Mouse (Mus musculus) myocyte (in vitro differentiated cells): Measurements from ENCODE around the gene Hivep2. TPM values are rescaled to one million over a fixed set of nuclear protein-coding genes. Genes with fewer than 3 reads are reported as not detected.

Experiments
- H3K27me3 ChIP-seq: one replicate; pipeline ENCODE4 v1.6.1; 2011; ENCODE audit not compliant: control insufficient read depth, insufficient read depth, insufficient read length
- H3K36me3 ChIP-seq: one replicate; pipeline ENCODE4 v1.6.1; 2011; ENCODE audit not compliant: control insufficient read depth, insufficient read depth
- H3K4me2 ChIP-seq: one replicate; pipeline ENCODE4 v1.6.1; 2011; ENCODE audit warnings: low read depth, control low read depth
- H3K4me3 ChIP-seq: one replicate; pipeline ENCODE4 v1.5.1; 2011; ENCODE audit warnings: mild to moderate bottlenecking, control low read depth, moderate library complexity
- H3K79me2 ChIP-seq: one replicate; pipeline ENCODE4 v1.6.1; 2011; ENCODE audit not compliant: control insufficient read depth, insufficient read depth
- H3ac ChIP-seq: one replicate; pipeline ENCODE4 v1.6.1; 2011; ENCODE audit not compliant: control insufficient read depth, insufficient read length
- CEBPB ChIP-seq: IDR thresholded peaks from 2 replicates; pipeline ENCODE4 v1.6.1; 2011; ENCODE audit warnings: mild to moderate bottlenecking, moderate library complexity; ENCODE audit not compliant: poor library complexity, insufficient read depth, severe bottlenecking
- E2F4 ChIP-seq: IDR thresholded peaks from one replicate; pipeline ENCODE4 v1.6.1; 2011; ENCODE audit warnings: mild to moderate bottlenecking, control low read depth, moderate library complexity; ENCODE audit not compliant: insufficient read depth
- MAX ChIP-seq: IDR thresholded peaks from one replicate; pipeline ENCODE4 v1.6.1; 2011; ENCODE audit warnings: low read depth, mild to moderate bottlenecking, control low read depth
- MYOD1 ChIP-seq, 3 experiments: IDR thresholded peaks; one replicate each; pipeline ENCODE4 v1.6.1; 2011; ENCODE audit warnings: control low read depth in 2 of 3, low read depth in 2 of 3, mild to moderate bottlenecking in 2 of 3, moderate library complexity in 1 of 3; ENCODE audit not compliant: insufficient read length in 2 of 3, control insufficient read depth in 1 of 3
- MYOG ChIP-seq, 3 experiments: IDR thresholded peaks; one replicate each; pipeline ENCODE4 v1.6.1; 2011; ENCODE audit warnings: control low read depth in 2 of 3, low read depth in 2 of 3, mild to moderate bottlenecking in 2 of 3; ENCODE audit not compliant: insufficient read length in 2 of 3, control insufficient read depth in 1 of 3, insufficient read depth in 1 of 3
- POLR2A ChIP-seq: IDR thresholded peaks from one replicate; pipeline ENCODE4 v1.6.1; 2011; ENCODE audit warnings: low read depth, mild to moderate bottlenecking, control low read depth, moderate library complexity; ENCODE audit not compliant: insufficient read length
- POLR2AphosphoS2 ChIP-seq: IDR thresholded peaks from one replicate; pipeline ENCODE4 v1.6.1; 2011; ENCODE audit warnings: low read depth, control low read depth; ENCODE audit not compliant: insufficient read length
- REST ChIP-seq: IDR thresholded peaks from one replicate; pipeline ENCODE4 v1.6.1; 2011; ENCODE audit warnings: mild to moderate bottlenecking, control low read depth, moderate library complexity; ENCODE audit not compliant: insufficient read depth, insufficient read length
- SRF ChIP-seq: IDR thresholded peaks from one replicate; pipeline ENCODE4 v1.6.1; 2011; ENCODE audit warnings: low read depth; ENCODE audit not compliant: control insufficient read depth, insufficient read length
- TCF12 ChIP-seq: IDR thresholded peaks from one replicate; pipeline ENCODE4 v1.6.1; 2011; ENCODE audit warnings: mild to moderate bottlenecking, control low read depth; ENCODE audit not compliant: poor library complexity, insufficient read depth, severe bottlenecking
- TCF3 ChIP-seq: IDR thresholded peaks from one replicate; pipeline ENCODE4 v1.6.1; 2011; ENCODE audit warnings: low read depth, control low read depth; ENCODE audit not compliant: insufficient read length
- USF1 ChIP-seq: IDR thresholded peaks from one replicate; pipeline ENCODE4 v1.6.1; 2011; ENCODE audit warnings: low read depth, mild to moderate bottlenecking, control low read depth, moderate library complexity
- polyA plus RNA-seq: library from polyadenylated mRNA; unstranded; fragments of >200 nt; fragmentation: generic; extraction: Trizol; gene quantifications from one replicate; pipeline ENCODE4 v1.2.1, GENCODE M21; 2012; ENCODE audit warnings: missing spikeins

Gene Hivep2
- polyA plus RNA-seq, 1 experiment, result 9.6 TPM

- Histone ChIP-seq H3K4me2 (peak overlapping the region; percentile 3), H3K27me3 (no peaks in the 10 kb centered on the region), H3ac (no peak overlapping the region), H3K4me3 (no peak overlapping the region), H3K79me2 (no peaks in the 10 kb centered on the region), H3K36me3 (no peaks in the 10 kb centered on the region)
- TF ChIP-seq MYOG (IDR thresholded peaks at IDR 0.05; ENCODE audit: control insufficient read depth in 1 of 3, insufficient read depth in 1 of 3, insufficient read length in 2 of 3, low read depth in 2 of 3), result no peak
- TF ChIP-seq REST, result no peak
- TF ChIP-seq TCF3, result no peak
- TF ChIP-seq USF1, result no peak
- TF ChIP-seq POLR2AphosphoS2, result no peak
- no peak for TF ChIP-seq MAX
- TF ChIP-seq CEBPB, result no peak
- TF ChIP-seq TCF12, result no peak
- TF ChIP-seq MYOD1 (IDR thresholded peaks at IDR 0.05; ENCODE audit: control insufficient read depth in 1 of 3, insufficient read length in 2 of 3, low read depth in 2 of 3), result no peak
- TF ChIP-seq SRF, result no peak
- no peak for TF ChIP-seq POLR2A
These were observed 151.1 kb downstream of the Hivep2 start for GRCm38 (mm10) chr10:14116978-14117377.

- no peaks in the 10 kb centered on the region for H3K79me2 ChIP-seq
- no peak overlapping the region for H3K4me3 ChIP-seq
- no peaks in the 10 kb centered on the region for H3K27me3 ChIP-seq
- no peak overlapping the region for H3K4me2 ChIP-seq
- H3ac ChIP-seq, result no peak overlapping the region
- TF ChIP-seq USF1 (no peak), POLR2AphosphoS2 (no peak), SRF (no peak)
- no peaks in the 10 kb centered on the region for H3K36me3 ChIP-seq
These were observed 153.3 kb downstream of the Hivep2 start for GRCm38 (mm10) chr10:14119201-14119600.

GRCm38 (mm10) chr10:14120512-14120911 is 154.6 kb downstream of the Hivep2 start:
- Histone ChIP-seq H3K36me3 (no peaks in the 10 kb centered on the region), H3ac (no peak overlapping the region), H3K79me2 (no peaks in the 10 kb centered on the region), H3K4me3 (no peak overlapping the region), H3K27me3 (no peaks in the 10 kb centered on the region), H3K4me2 (no peak overlapping the region)
- TF ChIP-seq POLR2A (no peak), SRF (no peak), CEBPB (no peak), MYOG (IDR thresholded peaks at IDR 0.05; ENCODE audit: control insufficient read depth in 1 of 3, insufficient read depth in 1 of 3, insufficient read length in 2 of 3, low read depth in 2 of 3) (no peak), REST (no peak), USF1 (no peak), TCF12 (no peak), E2F4 (no peak), POLR2AphosphoS2 (no peak), MAX (no peak)

GRCm38 (mm10) chr10:14127826-14128225 is 162.0 kb downstream of the Hivep2 start:
- peaks cover 48% of the 10 kb centered on the region for H3K36me3 ChIP-seq
- no peak overlapping the region for H3K4me2 ChIP-seq
- no peaks in the 10 kb centered on the region for H3K27me3 ChIP-seq
- TF ChIP-seq MAX (no peak), TCF12 (no peak), E2F4 (no peak), POLR2AphosphoS2 (no peak), POLR2A (no peak), TCF3 (no peak), SRF (no peak)
- H3K79me2 ChIP-seq, result no peaks in the 10 kb centered on the region
- H3K4me3 ChIP-seq, result no peak overlapping the region
- H3ac ChIP-seq, result no peak overlapping the region

DNA sequence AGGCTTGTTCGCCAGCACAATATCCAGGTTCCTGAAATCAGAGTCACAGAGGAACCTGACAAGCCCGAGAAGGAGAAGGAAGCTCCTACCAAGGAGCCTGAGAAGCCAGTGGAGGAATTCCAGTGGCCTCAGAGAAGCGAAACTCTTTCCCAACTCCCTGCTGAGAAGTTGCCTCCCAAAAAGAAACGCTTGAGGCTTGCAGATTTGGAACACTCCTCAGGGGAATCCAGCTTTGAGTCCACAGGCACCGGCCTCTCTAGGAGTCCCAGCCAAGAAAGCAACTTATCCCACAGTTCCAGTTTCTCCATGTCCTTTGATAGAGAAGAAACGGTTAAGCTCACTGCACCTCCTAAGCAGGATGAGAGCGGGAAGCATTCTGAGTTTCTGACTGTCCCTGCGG is 164.4 kb downstream of the Hivep2 start:
- Histone ChIP-seq H3K36me3 (peaks cover 64% of the 10 kb centered on the region), H3K4me2 (no peak overlapping the region)
- TF ChIP-seq MYOD1 (IDR thresholded peaks at IDR 0.05; ENCODE audit: control insufficient read depth in 1 of 3, insufficient read length in 2 of 3, low read depth in 2 of 3) (no peak), TCF3 (no peak), SRF (no peak), TCF12 (no peak), USF1 (no peak)

More for the DNA sequence above, 164.4 kb downstream of the Hivep2 start:
- no peak overlapping the region for H3K4me3 ChIP-seq
- H3K79me2 ChIP-seq, result no peaks in the 10 kb centered on the region
- H3ac ChIP-seq, result no peak overlapping the region
- H3K27me3 ChIP-seq, result no peaks in the 10 kb centered on the region
